Mouse (Mus musculus) stomach, embryonic 14.5 days (tissue): ENCODE data around the gene Dnaja2. TPM values are rescaled to one million over a fixed set of nuclear protein-coding genes. Genes with fewer than 3 reads are reported as not detected.

Experiments
- ATAC-seq: fragments of 200-750 bp; cut with Nextera tagmentation; 2 replicates; pipeline ENCODE4 v1.8.0; 2017; ENCODE audit warnings: low read depth, moderate TSS enrichment; ENCODE audit not compliant: insufficient number of reproducible peaks, insufficient read depth, low FRiP score
- H3K27ac ChIP-seq: fragments of 300-500 bp; sonication (generic); 2 replicates; pipeline ENCODE4 v1.5.1; 2014; ENCODE audit warnings: mild to moderate bottlenecking, low read length, moderate library complexity, mixed read lengths
- H3K27me3 ChIP-seq: fragments of 300-500 bp; sonication (generic); 2 replicates; pipeline ENCODE4 v1.6.1; 2014; ENCODE audit warnings: low read length, control low read depth, mixed read lengths; ENCODE audit not compliant: control insufficient read depth, insufficient read depth
- H3K36me3 ChIP-seq: fragments of 300-500 bp; sonication (generic); 2 replicates; pipeline ENCODE4 v1.6.1; 2014; ENCODE audit warnings: mild to moderate bottlenecking, control low read depth, low read length, moderate library complexity, mixed read lengths; ENCODE audit not compliant: control insufficient read depth, insufficient read depth
- H3K4me1 ChIP-seq: fragments of 300-500 bp; sonication (generic); 2 replicates; pipeline ENCODE4 v1.6.1; 2014; ENCODE audit warnings: low read length, control low read depth, mixed read lengths; ENCODE audit not compliant: control insufficient read depth, insufficient read depth
- H3K4me2 ChIP-seq: fragments of 300-500 bp; sonication (generic); replicated peaks from 2 replicates; pipeline ENCODE4 v1.6.1; 2014; ENCODE audit warnings: low read depth, low read length, control low read depth
- H3K4me3 ChIP-seq: fragments of 300-500 bp; sonication (generic); 2 replicates; pipeline ENCODE4 v1.5.1; 2014; ENCODE audit warnings: low read depth, low read length, control low read depth
- H3K9ac ChIP-seq: fragments of 300-500 bp; sonication (generic); replicated peaks from 2 replicates; pipeline ENCODE4 v1.6.1; 2014; ENCODE audit warnings: low read depth, mild to moderate bottlenecking, control low read depth, low read length, moderate library complexity, mixed read lengths
- H3K9me3 ChIP-seq: fragments of 300-500 bp; sonication (generic); 2 replicates; pipeline ENCODE4 v1.6.1; 2016; ENCODE audit warnings: low read depth, low read length, control low read depth; ENCODE audit not compliant: control insufficient read depth
- WGBS: fragments of 180-500 bp; shearing (Covaris S2); extraction: QIAGEN DNeasy Blood & Tissue Kit; methylation state at CpG from one replicate; pipeline ENCODE4 v1.1.7; 2014; 5-methylcytosine and 5-hydroxymethylcytosine counted together
- polyA plus RNA-seq: library from polyadenylated mRNA; unstranded; fragments of >200 nt; fragmentation: Nextera tagmentation; extraction: Ambion mirVana; gene quantifications from 2 replicates; pipeline ENCODE4 v1.2.1, GENCODE M21; 2014

Dnaja2 gene
- polyA plus RNA-seq: 136 and 151 TPM in 2 replicates

GRCm38 (mm10) chr8:85555181-85556145, at the start of gene Dnaja2:
TSS of gene Dnaja2 (minus strand) at chr8:85555344.
- Histone ChIP-seq H3K4me2 (peak within 1 kb of the TSS; percentile 89), H3K27ac (peak within 1 kb of the TSS; percentile 90), H3K36me3 (peaks cover 21% of the 10 kb centered on the region), H3K4me3 (peak within 1 kb of the TSS; percentile 58), H3K27me3 (no peaks in the 10 kb centered on the region), H3K9ac (peak within 1 kb of the TSS; percentile 71), H3K9me3 (no peaks in the 10 kb centered on the region), H3K4me1 (no peaks in the 10 kb centered on the region)
- WGBS: under 1% methylated on average over 71 of the region's 77 CpGs
- peak; percentile 94 for ATAC-seq

GRCm38 (mm10) chr8:85604201-85604600, 49.1 kb upstream of the Dnaja2 start:
- Histone ChIP-seq H3K4me2 (no peak overlapping the region), H3K27me3 (no peaks in the 10 kb centered on the region), H3K27ac (no peak overlapping the region), H3K9me3 (no peaks in the 10 kb centered on the region), H3K4me1 (no peaks in the 10 kb centered on the region), H3K4me3 (no peak overlapping the region), H3K9ac (no peak overlapping the region), H3K36me3 (no peaks in the 10 kb centered on the region)
- 82% methylated on average over 4 of the region's 4 CpGs for WGBS
- ATAC-seq: no peak

- H3K4me2 ChIP-seq: no peak overlapping the region
- WGBS: 34% methylated on average over 8 of the region's 8 CpGs
- H3K9ac ChIP-seq: no peak overlapping the region
Observed at GRCm38 (mm10) chr8:85603203-85603895, 48.2 kb upstream of the Dnaja2 start.

GRCm38 (mm10) chr8:85602737-85603136, 47.6 kb upstream of the Dnaja2 start:
- ATAC-seq: no peak
- Histone ChIP-seq H3K9ac (no peak overlapping the region), H3K4me3 (no peak overlapping the region), H3K36me3 (no peaks in the 10 kb centered on the region), H3K27ac (no peak overlapping the region), H3K4me1 (no peaks in the 10 kb centered on the region), H3K4me2 (no peak overlapping the region), H3K27me3 (no peaks in the 10 kb centered on the region), H3K9me3 (no peaks in the 10 kb centered on the region)
- WGBS: 81% methylated on average over 4 of the region's 4 CpGs

More at GRCm38 (mm10) chr8:85603203-85603895, 48.2 kb upstream of the Dnaja2 start:
- Histone ChIP-seq H3K27me3 (no peaks in the 10 kb centered on the region), H3K4me3 (no peak overlapping the region), H3K27ac (no peak overlapping the region), H3K36me3 (no peaks in the 10 kb centered on the region), H3K9me3 (no peaks in the 10 kb centered on the region), H3K4me1 (no peaks in the 10 kb centered on the region)
- no peak for ATAC-seq

- 70% methylated on average over 8 of the region's 8 CpGs for WGBS
- H3K9me3 ChIP-seq: no peaks in the 10 kb centered on the region
Observed at GRCm38 (mm10) chr8:85601741-85602140, 46.6 kb upstream of the Dnaja2 start.

GRCm38 (mm10) chr8:85597413-85598191, 42.5 kb upstream of the Dnaja2 start:
- WGBS: 49% methylated on average over 8 of the region's 8 CpGs
- ATAC-seq: no peak

More at GRCm38 (mm10) chr8:85601741-85602140, 46.6 kb upstream of the Dnaja2 start:
- H3K36me3 ChIP-seq: no peaks in the 10 kb centered on the region
- ATAC-seq: no peak
- no peak overlapping the region for H3K4me2 ChIP-seq
- H3K27me3 ChIP-seq: no peaks in the 10 kb centered on the region
- no peaks in the 10 kb centered on the region for H3K4me1 ChIP-seq
- H3K9ac ChIP-seq: no peak overlapping the region
- no peak overlapping the region for H3K27ac ChIP-seq
- H3K4me3 ChIP-seq: no peak overlapping the region

GRCm38 (mm10) chr8:85595391-85595790, 40.2 kb upstream of the Dnaja2 start:
- no peak overlapping the region for H3K9ac ChIP-seq
- no peak overlapping the region for H3K4me2 ChIP-seq
- no peak overlapping the region for H3K27ac ChIP-seq
- H3K27me3 ChIP-seq: no peaks in the 10 kb centered on the region
- WGBS: 25% methylated on average over 6 of the region's 6 CpGs
- no peaks in the 10 kb centered on the region for H3K9me3 ChIP-seq
- H3K4me1 ChIP-seq: no peaks in the 10 kb centered on the region
- no peak overlapping the region for H3K4me3 ChIP-seq
- ATAC-seq: peak; percentile 63; the same call in 1 of the 2 replicates
- no peaks in the 10 kb centered on the region for H3K36me3 ChIP-seq

More at GRCm38 (mm10) chr8:85597413-85598191, 42.5 kb upstream of the Dnaja2 start:
- H3K9ac ChIP-seq: no peak overlapping the region
- H3K4me1 ChIP-seq: no peaks in the 10 kb centered on the region
- no peak overlapping the region for H3K27ac ChIP-seq
- H3K4me3 ChIP-seq: no peak overlapping the region
- no peaks in the 10 kb centered on the region for H3K9me3 ChIP-seq
- H3K4me2 ChIP-seq: no peak overlapping the region
- H3K27me3 ChIP-seq: no peaks in the 10 kb centered on the region
- no peaks in the 10 kb centered on the region for H3K36me3 ChIP-seq

GRCm38 (mm10) chr8:85594983-85595382, 39.8 kb upstream of the Dnaja2 start:
- Histone ChIP-seq H3K27me3 (no peaks in the 10 kb centered on the region), H3K9ac (no peak overlapping the region), H3K27ac (no peak overlapping the region), H3K9me3 (no peaks in the 10 kb centered on the region), H3K4me2 (no peak overlapping the region), H3K36me3 (no peaks in the 10 kb centered on the region), H3K4me1 (no peaks in the 10 kb centered on the region), H3K4me3 (no peak overlapping the region)
- WGBS: 40% methylated on average over 3 of the region's 3 CpGs
- ATAC-seq: no peak
